Mouse (Mus musculus): ENCODE results near the gene Fcgr2b.

The Fcgr2b gene

GRCm38 (mm10) chr1:170919308-170919707 is 57.0 kb downstream of the Fcgr2b start:
- no peak for DNase-seq

GRCm38 (mm10) chr1:170915657-170916056 is 60.7 kb downstream of the Fcgr2b start:
- DNase-seq = no peak

DNA sequence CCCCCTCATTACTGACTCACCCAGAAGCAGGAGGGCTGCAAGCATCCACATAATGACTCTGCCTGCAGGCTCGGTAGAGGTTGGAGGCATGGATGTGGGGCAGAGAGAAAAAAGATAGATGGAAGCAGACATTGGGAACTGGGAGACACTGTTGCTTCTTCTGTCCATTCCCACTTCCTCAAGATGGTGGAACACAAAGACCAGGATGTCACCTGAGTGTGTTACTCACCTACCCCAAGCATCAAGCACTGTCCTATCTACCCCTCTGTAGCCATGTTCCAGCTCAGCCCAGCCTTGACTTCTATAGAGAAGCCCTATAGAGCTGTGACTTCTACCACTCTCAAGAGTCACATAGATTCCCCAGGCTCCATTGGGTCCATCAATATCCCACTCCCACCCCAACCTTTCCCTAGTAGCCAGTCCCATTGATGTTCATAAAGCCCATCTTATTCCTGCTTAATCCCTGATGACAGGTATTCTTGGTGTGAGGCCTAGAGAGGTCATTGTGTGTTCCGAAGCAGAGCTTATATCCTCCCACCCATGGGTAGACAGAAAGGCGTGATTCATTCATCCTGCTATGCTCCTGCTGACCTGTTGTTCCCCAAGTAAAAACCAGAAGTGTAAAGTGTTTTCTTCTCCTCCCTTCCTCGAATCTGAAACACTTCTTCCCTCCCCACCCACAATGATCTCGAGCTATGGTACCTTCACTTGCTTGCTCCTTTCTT is 63.3 kb downstream of the Fcgr2b start, which contains the start of gene Fcrlb:
Gene Fcrlb, minus strand, starts transcription at position 51 of the 725 bp plus-strand sequence.
- no peak for DNase-seq

DNA sequence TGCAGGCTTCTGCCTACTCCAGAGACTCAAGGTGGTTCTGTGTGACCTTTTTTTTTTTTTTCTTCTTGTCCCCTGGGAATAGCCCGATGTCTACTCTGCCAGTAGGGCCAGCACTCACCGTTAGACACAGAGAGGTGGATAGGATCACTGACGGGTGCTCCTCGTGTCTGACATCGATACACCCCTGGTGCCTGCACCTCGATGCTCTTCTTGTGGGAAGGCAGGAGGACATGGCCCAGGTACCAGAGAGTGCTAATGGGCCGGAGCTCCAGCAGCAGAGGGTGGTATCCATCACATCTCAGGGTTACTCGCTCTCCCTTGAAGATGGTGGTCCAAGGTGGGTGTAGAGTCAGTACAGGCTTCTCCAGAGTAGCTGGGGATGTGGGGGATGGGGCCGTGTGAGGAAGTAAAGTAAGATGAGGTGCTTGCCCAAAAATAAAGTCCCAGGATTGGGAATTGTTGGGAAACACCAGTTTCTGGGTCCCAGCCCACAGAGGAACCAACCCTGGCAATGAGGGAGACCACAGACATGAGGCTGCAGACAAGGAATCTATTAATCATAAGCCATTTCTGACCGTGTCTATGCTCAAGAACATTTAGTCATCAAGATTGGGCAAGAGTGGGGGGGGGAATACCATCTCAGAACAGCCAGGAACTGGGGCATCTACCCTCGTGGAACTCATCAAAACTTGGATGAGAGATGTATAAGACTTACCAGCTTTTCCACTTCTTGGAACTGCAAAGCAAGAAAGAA is 64.3 kb downstream of the Fcgr2b start:
- DNase-seq = no peak

Measured in kidney, adult 11 months (tissue).